Mouse (Mus musculus) bone marrow, adult 2 months (tissue): ENCODE measurements around the gene Mak.
"Not testable (repeated sequence)": the region's sequence is repeated elsewhere in the genome, so short reads cannot be mapped to it uniquely, and the experiment has no call there.

Source experiments
- CTCF ChIP-seq: fragments of 200-500 bp; IDR thresholded peaks from 2 replicates; pipeline ENCODE4 v1.5.1; 2011; ENCODE audit warnings: low read length, control low read depth; ENCODE audit not compliant: control insufficient read depth, insufficient read depth
- POLR2A ChIP-seq: fragments of 200-500 bp; IDR thresholded peaks from 2 replicates; pipeline ENCODE4 v1.6.1; 2011; ENCODE audit warnings: low read depth, mild to moderate bottlenecking, control low read depth, low read length, borderline replicate concordance; ENCODE audit not compliant: control insufficient read depth

- TF ChIP-seq CTCF, POLR2A: not testable (repeated sequence)
Measured at GRCm38 (mm10) chr13:40998537-40998936, 81.0 kb downstream of the Mak start.
